Mouse (Mus musculus) layer of hippocampus, postnatal 36 days (tissue): Measurements from ENCODE around the gene Trafd1. TPM values are rescaled to one million over a fixed set of nuclear protein-coding genes. Genes with fewer than 3 reads are reported as not detected.

Experiments used
- DNase-seq, 2 experiments: peaks; one replicate each; pipeline ENCODE4 v3.0.0; 2022
- total RNA-seq, 2 experiments: library from RNA; stranded (reverse); gene quantifications; 2 replicates each; pipeline ENCODE4 v1.2.3; 2021

The Trafd1 gene
- total RNA-seq = 10 to 100 TPM; 75.3 to 78.4 TPM

DNA sequence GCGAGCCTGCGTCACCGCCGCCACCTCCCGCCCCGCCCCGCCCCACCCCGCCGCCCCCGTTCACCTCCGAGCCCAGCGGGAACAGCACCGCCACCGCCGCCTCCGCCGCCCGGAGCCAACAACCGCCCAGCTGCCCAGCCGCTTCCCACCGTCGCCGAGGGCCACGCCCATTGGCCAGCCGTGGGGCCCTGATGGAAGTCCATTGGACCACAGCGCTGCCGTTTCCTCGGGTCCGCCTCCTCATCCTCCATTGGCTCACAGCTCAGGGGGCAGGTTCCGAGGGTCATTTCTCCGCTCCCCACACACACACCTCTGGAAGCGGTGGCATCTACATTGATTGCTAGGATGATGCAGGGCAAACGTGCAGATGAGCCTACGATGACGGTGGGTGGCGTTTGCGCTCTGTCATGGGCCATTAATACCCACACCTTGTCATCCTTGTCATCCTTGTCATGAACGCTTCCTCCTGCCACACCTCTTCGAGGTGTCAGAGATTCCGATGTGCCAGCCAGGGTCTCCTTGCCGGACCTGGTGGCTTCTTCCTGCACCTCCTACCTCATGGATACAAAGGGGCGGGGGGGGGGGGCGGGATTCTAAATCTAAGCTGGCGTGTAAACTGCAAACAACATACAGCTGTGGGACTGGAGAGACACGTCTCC, at the start of gene Trafd1:
Gene Trafd1 (minus strand): TSS at position 172 of the 659 bp plus-strand sequence.
- DNase-seq = peak; percentile 91 to 92

DNA sequence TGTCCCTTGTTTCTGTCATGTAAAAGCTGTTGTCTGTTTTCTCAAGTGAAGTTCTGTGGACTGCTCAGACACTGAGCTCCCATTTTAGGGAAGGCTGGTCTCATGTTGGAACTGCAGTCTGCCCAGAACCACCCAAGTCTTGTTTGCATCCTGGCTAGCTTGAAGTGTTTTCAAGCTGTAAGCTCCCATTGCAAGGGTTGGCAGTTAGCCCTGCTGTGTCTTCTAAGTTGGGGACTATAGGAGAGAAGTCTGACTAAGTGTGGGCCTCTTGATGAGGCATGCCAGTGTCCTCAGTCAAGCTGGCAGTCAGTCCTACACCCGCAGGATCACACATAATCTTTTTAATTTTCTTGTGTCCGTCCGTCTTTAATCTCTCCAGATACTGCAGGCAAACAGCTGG, 43.5 kb upstream of the Trafd1 start:
- no peak for DNase-seq

DNA sequence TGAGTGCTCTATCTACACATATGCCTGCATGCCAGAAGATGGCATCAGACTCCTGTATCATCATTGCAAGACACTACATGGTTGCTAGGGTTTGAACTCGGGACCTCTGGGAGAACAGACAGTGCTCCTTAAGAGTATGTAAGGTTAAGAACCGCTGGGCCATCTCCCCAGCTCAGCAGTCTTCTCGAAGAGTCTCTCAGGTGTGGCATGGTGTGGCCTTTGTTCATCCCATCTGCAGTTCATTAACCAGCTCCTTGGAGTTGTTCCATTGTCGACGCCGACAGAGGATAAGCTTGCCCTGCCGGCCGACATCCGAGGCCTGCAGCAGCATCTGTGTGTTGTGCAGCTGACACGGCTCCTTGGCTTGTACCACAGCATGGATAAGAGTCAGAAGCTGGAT, 37.9 kb upstream of the Trafd1 start:
- no peak for DNase-seq

DNA sequence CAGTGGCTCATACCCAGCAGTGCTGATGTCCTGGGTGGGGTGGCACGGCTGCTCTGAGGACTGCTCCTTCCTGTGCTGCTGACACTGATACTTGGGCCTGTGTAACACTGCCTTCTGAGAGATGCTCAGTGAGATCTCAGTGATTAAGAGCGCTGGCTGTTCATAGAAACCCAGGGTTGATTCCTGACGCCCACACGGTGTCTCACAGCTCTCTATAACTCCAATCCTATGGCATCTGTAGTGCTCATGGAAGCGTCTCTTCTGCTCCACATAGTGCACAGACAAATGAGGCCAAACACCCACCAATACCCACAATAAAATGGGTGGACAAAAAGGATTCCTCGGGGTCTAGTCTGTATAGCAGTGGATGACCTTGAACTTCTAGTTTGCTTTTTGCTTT, 37.4 kb upstream of the Trafd1 start:
- no peak for DNase-seq

DNA sequence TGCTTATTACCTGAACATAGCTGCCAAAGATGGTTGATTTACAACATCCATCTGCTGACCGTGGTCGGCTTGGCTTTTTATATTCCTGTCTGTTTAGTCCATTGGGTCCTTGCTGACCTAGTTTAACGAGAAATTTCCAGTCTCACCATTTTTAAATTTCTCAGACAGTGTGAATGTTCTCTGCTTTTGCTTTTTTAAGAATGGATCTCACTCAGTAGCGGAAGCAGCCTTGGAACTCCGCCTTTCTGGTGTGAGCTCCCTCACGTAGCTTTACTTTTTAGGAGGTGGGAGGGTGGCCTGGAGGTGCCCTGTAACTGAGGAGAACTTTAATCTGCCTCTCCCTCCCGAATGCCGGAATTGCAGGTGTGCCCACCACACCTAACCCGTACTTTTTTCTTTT, 35.3 kb upstream of the Trafd1 start:
- DNase-seq = no peak

DNA sequence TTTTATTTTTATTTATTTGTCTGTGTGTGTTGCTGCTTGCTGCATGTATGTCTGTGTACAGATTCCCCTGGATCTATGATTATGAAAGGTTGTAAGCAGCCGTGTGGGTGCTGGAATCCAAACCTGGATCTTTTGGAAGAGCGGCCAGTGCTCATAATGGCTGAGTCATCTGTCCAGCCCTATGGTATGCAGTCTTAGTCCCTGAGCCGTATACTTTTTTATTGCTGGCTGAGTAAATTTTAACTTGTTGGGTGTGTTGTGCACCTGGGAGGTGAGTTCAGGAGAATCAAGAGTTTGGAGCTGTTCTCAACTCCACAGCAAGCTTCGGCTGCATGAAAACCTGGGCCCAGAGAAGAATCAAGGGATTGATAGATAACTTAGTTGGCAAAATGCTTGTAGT, 25.5 kb upstream of the Trafd1 start:
- DNase-seq = no peak

DNA sequence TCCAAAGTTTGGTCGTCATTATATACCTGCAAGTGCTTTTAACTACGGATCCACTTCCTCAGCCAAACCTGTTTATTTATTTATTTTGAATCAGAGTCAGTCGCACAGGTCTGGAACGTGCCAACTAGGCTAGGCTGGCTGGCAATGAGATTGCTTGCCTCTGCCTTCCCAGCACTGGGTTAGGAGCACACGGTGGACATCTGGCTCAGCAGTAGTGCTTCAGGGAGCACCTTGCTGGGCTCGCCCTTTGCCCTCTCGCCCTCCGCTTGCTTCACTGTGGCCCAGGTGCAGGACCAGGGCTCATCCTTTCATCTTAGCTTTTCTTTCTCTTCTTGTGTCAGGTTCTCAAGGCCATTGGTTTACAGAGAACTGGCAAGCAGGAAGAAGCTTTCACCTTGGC, 22.4 kb upstream of the Trafd1 start:
- no peak for DNase-seq

DNA sequence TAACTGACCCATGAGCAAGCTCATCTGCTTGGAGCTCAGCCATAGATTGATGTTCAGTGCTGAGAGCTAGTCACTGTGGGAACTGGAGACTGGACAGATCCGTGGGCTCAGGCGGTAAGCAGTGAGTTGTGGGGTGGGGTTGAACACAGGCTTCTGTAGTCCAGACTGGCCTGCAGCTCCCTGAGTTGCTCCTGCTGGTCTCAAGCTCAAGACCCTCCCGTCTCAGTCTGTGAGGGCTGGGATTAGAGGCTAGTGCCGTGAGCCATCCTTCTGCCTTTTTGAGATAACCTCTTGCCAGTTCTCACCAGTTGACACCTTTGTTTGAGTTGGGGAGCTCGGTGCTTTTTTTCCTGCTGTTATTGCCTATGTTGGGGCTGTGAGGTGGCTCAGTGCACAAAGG, 15.4 kb upstream of the Trafd1 start:
- no peak for DNase-seq

DNA sequence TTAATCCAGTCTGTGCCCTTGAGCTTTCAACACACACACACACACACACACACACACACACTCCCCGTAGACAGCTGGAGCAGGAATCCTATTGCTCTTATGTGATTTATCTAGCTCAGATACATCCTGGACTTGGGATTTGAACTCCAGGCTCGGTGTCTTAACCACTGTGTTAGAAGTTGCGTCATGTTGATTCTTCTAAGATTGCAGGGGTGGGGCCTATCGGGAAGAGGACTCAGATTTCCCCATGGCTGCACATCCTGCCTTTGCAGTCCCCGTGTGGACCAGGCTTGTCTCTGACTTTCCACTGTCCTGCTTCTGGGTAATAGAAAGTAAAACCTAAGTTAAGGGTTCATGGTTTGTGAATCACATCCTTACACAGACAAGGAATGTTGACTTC, 14.6 kb upstream of the Trafd1 start:
- DNase-seq = no peak

DNA sequence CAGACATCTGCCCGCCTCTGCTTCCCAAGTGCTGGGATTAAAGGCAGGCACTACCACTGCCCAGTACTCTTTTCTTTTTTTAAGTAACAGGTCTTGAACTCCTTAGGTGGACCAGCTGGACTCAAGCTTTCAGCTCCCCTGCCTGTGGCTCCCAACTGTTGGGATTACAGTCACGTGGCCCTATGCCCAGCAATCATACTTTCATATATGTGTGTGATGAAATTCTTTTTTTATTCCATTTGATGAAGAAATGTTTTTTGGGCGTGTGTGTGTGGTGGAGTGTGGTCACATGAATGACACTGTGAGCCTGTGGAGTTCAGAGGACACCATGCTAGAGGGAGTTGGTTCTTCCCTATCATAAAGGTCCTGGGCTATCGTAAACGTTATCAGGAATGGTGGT, 14.1 kb upstream of the Trafd1 start:
- DNase-seq = no peak

DNA sequence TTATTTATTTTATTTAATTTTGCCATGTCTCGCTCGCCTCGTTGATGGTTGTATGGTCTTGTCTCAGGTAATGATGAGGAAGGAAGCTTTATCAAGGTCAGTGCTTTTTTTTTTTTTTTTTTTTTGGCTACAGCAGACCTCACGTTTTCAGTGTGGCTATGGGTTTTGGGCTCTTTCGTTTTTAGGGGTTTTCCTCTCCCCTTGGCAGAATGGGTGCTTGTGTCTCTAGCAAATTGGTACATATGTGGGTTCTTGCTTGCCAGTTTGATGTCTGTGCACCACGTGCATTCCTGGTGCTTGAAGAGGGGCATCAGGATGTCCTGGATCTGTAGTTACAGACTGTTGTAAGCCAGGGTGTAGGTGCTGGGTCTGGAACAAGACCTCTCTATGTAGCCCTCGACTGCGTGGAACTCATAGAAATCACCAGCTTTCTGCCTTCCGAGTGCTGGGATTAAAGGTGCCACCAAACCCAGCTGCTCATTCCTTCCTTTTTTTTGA, 13.6 kb upstream of the Trafd1 start:
- DNase-seq = no peak

DNA sequence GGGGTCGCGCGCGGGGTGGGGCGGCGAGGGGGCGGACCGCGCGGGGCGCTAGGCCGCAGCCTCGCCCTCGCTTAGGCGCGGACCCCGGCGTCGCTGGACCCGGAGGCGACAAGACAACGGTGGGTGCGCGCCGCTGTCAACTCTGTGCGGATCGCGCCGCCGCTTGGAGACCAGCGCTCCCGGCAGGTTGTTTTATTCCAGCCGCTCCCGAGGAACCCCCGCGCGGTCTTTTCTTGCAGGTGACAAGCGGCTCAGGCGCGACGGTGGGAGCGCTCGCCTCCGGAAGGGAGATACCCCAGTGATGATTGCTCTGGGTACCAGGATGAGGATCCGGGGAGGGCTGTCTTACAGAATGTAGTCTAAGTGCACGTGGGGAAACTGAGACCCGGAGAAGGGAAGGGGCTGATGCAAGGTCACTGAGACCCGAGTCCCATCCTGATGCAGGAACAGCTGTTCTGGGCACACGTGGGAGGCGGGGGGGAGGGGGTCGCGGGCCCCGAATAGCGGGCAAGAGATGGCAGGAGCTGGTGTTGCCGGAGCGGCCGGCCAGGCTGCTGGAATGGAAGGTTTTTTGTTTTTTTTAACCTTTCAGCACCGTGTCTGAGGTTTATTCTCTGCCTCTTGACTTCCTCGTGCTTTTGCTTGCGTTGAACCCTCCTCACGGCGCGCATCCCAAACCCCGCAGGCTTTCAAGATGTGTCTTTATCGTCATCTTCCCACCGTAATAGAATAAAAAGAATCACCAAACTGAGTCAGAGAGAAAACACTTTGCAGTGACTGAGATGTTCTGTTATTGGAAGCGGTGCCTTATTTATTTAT, 12.9 kb upstream of the Trafd1 start:
- DNase-seq = no peak

DNA sequence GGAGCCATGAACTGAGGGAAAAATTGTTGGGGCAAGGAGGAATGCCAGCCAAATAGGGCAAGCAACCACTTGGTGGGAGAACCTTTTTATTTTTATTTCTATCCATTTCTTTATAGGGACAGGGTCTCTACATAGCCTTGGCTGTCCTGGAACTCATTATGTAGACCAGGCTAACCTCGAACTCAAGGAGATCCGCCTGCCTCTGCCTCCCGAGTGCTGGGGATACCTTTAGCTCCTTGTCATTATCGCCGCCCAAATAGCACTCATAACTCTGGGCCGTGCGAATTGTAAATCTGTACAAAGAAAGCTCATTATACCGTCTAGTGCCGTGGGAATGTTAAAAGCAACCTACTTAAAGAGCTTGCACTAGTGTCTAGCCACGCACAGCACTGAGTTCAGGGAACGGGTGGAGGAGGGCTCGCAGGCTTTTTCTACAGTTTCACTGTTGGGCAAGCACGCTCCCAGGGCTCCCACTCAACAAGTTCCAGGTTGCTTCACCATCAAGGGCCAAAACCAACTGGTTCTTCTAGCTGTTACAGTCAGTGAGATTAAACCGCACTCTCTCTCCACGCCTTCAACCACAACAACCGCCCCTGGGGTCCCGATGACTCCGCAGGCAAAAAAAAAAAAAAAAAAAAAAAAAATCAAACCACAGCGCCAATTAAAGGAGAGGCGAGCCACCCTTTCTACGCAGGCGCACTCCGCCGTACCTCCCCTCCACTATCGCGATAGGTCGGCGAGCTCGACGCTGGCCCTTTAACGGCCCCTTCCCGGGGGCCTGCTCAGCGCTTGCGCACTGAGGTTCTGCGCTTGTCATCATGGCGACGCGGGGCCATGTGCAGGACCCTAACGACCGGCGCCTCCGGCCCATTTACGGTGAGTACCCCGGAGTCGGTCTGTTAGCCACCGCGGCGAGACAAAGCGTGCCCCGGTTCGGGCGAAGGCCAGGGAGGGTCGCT, 12.0 kb upstream of the Trafd1 start, which contains the start of gene Naa25:
Gene Naa25 (plus strand): TSS at position 750 of the 959 bp plus-strand sequence.
- DNase-seq = peak; percentile 90 to 91

DNA sequence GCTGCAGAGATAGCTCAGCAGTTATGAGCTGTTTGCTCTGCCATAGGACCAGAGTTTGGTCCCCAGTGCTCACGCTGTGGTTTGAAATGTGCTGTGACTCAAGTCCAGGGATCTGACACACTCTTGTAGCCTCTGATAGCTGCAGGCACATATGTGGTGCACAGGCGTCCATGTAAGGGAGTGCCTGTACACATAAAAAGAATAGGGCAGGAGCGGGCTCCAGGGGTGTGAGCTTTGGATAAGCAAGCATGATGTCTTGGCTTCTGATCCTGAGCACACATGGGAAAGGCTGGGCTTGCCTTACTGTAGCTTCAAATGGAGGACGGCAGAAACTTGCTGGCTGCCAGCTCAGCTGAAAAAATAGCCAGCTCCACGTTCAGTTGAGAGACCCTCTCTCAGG, 10.2 kb upstream of the Trafd1 start:
- DNase-seq = no peak

DNA sequence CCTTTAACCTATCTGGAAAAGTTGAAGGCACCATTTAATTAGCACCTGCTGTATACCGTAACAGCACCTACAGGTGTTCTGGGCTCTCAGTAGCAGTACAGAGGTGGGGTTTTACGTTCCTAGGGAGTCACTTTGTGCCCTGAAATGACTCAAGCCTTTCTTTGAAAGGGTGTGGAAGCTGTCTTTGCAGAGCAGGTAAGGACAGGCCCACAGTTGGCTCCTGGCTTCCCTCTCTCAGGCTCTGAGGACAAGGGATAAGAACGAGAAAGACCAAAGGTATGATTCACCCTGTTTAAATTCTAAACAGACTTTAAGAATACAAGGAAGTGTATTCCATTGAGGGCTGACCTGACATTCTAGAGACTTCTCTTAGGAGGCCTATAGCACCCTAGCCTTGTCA, 8.0 kb upstream of the Trafd1 start:
- no peak for DNase-seq

DNA sequence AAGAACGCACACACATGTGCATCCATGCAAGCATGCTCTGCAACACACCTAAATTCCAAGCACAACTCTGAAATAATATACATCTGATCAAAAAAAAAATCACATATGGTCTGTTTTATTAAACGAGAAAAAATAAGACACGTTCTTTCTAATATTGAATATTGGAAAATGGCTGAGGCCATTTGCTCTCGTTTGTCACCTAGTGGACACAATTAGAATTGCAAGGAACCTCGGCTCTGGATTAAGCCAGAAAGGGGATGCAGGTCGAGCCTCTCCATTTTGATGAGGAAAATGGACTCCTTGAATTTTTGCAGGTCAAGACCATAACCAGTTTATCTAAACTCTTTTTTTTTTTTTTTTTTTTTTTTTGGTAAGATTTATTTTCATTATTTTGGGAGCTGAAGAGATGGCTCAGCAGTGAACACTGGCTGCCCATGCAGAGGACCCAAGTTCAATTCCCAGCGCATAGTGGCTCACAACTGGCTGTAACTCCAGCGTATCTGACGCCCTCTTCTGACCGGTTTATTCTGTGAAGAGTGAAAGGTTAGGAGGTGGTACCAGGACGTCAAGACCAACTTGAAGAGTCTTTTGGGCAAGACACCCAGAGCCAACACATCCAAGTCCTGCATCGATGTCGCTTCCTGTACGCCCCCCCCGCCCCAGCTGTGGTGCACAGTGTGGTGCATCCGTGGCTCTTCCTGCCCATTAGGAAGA, 7.4 kb upstream of the Trafd1 start:
- peak in 1 of 2 experiments; percentile 41 for DNase-seq

DNA sequence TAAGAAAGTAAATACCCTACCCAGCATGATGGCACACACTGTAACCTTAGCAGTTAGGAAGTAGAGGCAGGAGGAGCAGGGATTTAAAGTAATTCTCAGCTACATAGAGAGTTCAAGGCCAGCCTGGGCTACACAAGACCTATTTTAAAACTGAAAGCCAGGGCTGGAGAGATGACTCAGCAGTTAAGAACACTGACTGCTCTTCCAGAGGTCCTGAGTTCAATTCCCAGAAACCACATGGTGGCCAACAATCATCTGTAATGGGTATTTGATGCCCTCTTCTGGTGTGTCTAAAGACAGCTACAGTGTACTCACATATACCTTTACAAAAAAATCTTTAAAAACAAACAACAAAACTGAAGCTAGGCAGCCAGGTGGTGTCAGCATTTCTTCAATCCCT, 4.3 kb upstream of the Trafd1 start:
- no peak for DNase-seq

DNA sequence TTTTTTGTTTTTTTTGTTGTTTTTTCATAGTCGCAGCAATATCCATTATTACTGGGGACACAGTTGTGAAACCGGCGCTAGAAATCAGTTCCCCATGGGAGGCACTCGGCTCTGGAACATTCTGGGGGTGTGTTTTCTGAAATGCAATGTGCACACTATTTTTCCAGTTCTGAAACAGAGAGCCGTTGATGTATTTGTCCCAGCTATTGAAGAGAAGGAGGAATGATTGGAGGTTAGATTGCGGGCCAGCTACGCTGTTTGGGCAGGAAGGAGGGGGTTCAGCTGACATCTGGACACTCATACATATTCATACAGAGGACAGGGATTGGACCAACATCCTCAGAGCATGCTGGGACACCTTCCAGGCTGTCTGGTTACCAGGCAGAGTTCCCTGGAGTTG, 3.7 kb upstream of the Trafd1 start:
- DNase-seq = no peak

DNA sequence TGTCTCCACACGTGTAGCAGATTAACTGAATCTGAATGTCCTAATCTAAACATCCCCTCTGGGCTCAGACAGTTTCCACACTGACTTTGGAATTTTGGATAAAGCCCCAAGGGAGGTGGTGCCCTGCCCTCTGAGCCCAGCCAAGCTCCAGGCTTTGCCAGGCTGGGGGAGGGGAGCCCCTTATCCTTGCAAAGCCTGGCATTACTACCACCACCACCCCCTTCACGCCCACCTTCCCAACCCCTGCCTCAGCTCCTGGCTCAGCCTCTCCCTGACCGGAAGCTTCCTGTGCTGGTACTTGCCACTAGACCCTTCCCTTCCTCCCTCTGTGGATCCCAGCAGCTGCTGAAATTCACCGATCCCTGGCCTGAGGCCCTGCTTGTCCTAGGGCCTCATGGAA, 1.7 kb upstream of the Trafd1 start:
- DNase-seq = no peak

DNA sequence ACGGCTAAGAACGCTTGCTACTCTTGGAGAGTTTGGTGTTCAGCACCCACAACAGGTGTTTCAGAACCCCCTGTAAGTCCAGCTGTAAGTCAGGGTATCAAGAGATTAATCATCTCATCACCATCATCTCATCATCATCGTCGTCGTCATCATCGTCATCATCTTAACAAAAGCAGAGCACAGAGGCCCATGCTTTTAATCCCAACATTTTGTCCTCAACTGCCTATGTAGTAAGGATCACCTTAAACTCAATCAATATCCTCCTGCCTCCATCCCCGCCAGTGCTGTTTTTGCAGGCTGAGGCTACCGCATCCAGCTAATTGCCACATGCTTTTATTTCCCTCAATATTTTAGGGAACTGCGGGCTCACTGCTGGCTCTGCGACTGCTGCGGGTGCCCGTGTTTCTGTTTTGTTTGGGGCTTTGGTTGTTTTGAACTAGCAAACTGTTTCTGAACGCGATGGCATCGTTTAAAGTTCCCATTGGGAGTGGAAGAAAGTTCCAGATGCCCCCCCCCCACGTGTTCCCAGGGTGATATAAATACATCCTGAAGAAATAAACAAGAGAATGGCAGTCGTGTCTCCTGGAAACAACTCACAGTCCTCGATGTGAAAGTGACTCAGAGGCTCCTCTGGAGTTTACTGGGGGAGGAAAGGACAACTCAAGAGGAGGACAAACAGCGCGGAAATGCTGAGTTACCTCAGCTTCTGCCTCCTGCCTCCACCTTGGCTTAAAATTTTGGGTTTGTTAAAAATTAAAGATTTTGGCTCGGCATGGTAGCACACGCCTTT, 883 bp upstream of the Trafd1 start:
- no peak for DNase-seq

DNA sequence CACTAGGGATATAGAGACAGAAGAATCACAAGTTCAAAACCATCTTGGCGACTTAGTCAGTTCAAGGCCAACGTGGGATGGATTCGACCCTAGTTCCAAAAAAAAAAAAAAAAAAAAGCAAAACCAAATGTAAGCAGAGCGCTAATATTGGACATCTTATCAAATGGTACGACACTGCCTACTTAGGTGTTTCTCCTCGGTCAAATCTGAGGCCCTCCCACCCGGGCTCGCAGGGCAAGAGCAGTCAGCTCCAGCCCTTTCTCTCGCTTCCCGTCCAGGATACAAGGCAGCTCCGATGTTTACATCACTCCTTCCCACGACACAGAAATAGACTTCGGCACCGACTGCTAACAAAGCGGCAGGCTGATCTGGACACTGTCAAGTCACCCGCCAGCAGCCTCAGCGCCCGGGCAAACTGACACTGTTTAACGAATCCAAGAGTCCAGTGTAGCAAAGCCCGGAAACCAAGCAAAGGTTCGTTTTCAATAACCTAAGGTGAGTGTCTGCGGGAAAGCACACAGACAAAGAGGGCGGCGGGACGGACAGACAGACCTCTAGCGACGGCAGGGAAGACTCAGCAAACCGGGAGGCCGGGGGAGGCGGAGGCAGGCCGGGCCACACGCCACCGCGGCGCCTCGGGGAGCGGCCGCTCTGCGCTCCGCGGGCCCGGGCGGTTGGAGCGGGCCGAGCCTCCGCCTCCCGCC, 523 bp downstream of the Trafd1 start:
- no peak for DNase-seq
